Mouse (Mus musculus) forebrain, postnatal 0 days (tissue): ENCODE results near the gene Scaf8. TPM values are rescaled to one million over a fixed set of nuclear protein-coding genes. Genes with fewer than 3 reads are reported as not detected.
A peak's percentile ranks its signal among the peaks of the same experiment; 100 is the strongest.

ENCODE experiments used
- ATAC-seq: fragments of 200-750 bp; cut with Nextera tagmentation; 2 replicates; pipeline ENCODE4 v1.8.0; 2017; ENCODE audit warnings: mild to moderate bottlenecking, moderate library complexity
- DNase-seq: peaks from one replicate; pipeline ENCODE4 v3.0.0-alpha.2; 2015
- H3K27ac ChIP-seq: fragments of 300-500 bp; sonication (generic); 2 replicates; pipeline ENCODE4 v1.5.1; 2014; ENCODE audit warnings: low read depth, mild to moderate bottlenecking, antibody characterized with exemption, low read length, moderate library complexity, mixed read lengths
- H3K27me3 ChIP-seq: fragments of 300-500 bp; sonication (generic); 2 replicates; pipeline ENCODE4 v1.6.1; 2014; ENCODE audit warnings: mild to moderate bottlenecking, low read length, mixed read lengths; ENCODE audit not compliant: insufficient read depth
- H3K36me3 ChIP-seq: fragments of 300-500 bp; sonication (generic); 2 replicates; pipeline ENCODE4 v1.6.1; 2014; ENCODE audit warnings: mild to moderate bottlenecking, moderate library complexity; ENCODE audit not compliant: insufficient read depth
- H3K4me1 ChIP-seq: fragments of 300-500 bp; sonication (generic); 2 replicates; pipeline ENCODE4 v1.6.1; 2014; ENCODE audit warnings: antibody characterized with exemption; ENCODE audit not compliant: insufficient read depth
- H3K4me2 ChIP-seq: fragments of 300-500 bp; sonication (generic); 2 replicates; pipeline ENCODE4 v1.6.1; 2014; ENCODE audit warnings: low read depth, mild to moderate bottlenecking, moderate library complexity
- H3K4me3 ChIP-seq: fragments of 300-500 bp; sonication (generic); 2 replicates; pipeline ENCODE4 v1.5.1; 2014; ENCODE audit warnings: low read depth, low read length, mixed read lengths
- H3K9ac ChIP-seq: fragments of 300-500 bp; sonication (generic); 2 replicates; pipeline ENCODE4 v1.6.1; 2014; ENCODE audit warnings: mild to moderate bottlenecking
- H3K9me3 ChIP-seq: fragments of 300-500 bp; sonication (generic); 2 replicates; pipeline ENCODE4 v1.6.1; 2016; ENCODE audit warnings: low read length
- CTCF ChIP-seq: sonication (generic); IDR thresholded peaks from 2 replicates; pipeline ENCODE4 v1.5.1; 2016; ENCODE audit warnings: antibody characterized with exemption, control low read depth, low read depth
- WGBS: fragments of 180-500 bp; shearing (Covaris S2); extraction: QIAGEN DNeasy Blood & Tissue Kit; methylation state at CpG from one replicate; pipeline ENCODE4 v1.1.7; 2014; 5-methylcytosine and 5-hydroxymethylcytosine counted together
- polyA plus RNA-seq: library from polyadenylated mRNA; unstranded; fragments of >200 nt; fragmentation: Nextera tagmentation; extraction: Ambion mirVana; gene quantifications from 2 replicates; pipeline ENCODE4 v1.2.1, GENCODE M21; 2015
- total RNA-seq: library from RNA; depleted of rRNA; stranded (reverse); fragments of >200 nt; gene quantifications from 2 replicates; pipeline ENCODE4 v1.2.3, GENCODE M21; 2014

The Scaf8 gene
- total and polyA plus RNA-seq, 2 experiments from 2014 or later, result 15.6 to 65.8 TPM

- Histone ChIP-seq H3K36me3 (peaks cover 10% of the 10 kb centered on the region; the same call in 1 of the 2 replicates), H3K9me3 (no peaks in the 10 kb centered on the region), H3K9ac (no peak overlapping the region), H3K27ac (no peak overlapping the region), H3K4me3 (no peak overlapping the region), H3K27me3 (no peaks in the 10 kb centered on the region), H3K4me1 (no peaks in the 10 kb centered on the region), H3K4me2 (no peak overlapping the region)
- DNase-seq, result no peak
- ATAC-seq, result peak; percentile 36; the same call in 1 of the 2 replicates
- WGBS, result 59% methylated on average over 4 of the region's 4 CpGs
- no peak for TF ChIP-seq CTCF
Measured at GRCm38 (mm10) chr17:3212105-3212504, 97.3 kb downstream of the Scaf8 start.

- WGBS, result 90% methylated on average over 10 of the region's 10 CpGs
- Histone ChIP-seq H3K4me3 (no peak overlapping the region), H3K4me2 (no peak overlapping the region), H3K4me1 (no peaks in the 10 kb centered on the region), H3K9me3 (no peaks in the 10 kb centered on the region), H3K27me3 (no peaks in the 10 kb centered on the region), H3K9ac (no peak overlapping the region), H3K27ac (0 out of 2 replicates have a peak overlapping the region, but pooled peaks have one; percentile 9), H3K36me3 (peaks cover 10% of the 10 kb centered on the region; the same call in 1 of the 2 replicates)
- DNase-seq (no peak), ATAC-seq (no peak)
- no peak for TF ChIP-seq CTCF
Measured at GRCm38 (mm10) chr17:3212886-3213285, 98.1 kb downstream of the Scaf8 start.

- Histone ChIP-seq H3K27ac (no peak overlapping the region), H3K4me3 (no peak overlapping the region), H3K36me3 (peaks cover 10% of the 10 kb centered on the region; the same call in 1 of the 2 replicates), H3K4me1 (peaks cover 7% of the 10 kb centered on the region; the same call in 1 of the 2 replicates), H3K27me3 (no peaks in the 10 kb centered on the region), H3K4me2 (no peak overlapping the region), H3K9me3 (no peaks in the 10 kb centered on the region), H3K9ac (no peak overlapping the region)
- 89% methylated on average over 2 of the region's 2 CpGs for WGBS
- ATAC-seq, result no peak
- DNase-seq, result no peak
- TF ChIP-seq CTCF, result no peak
Measured at GRCm38 (mm10) chr17:3214852-3215251, 100.1 kb downstream of the Scaf8 start.

- no peak for TF ChIP-seq CTCF
- peaks cover 10% of the 10 kb centered on the region; the same call in 1 of the 2 replicates for H3K36me3 ChIP-seq
- H3K4me3 ChIP-seq, result no peak overlapping the region
- H3K27ac ChIP-seq, result no peak overlapping the region
- no peak overlapping the region for H3K4me2 ChIP-seq
- peaks cover 7% of the 10 kb centered on the region; the same call in 1 of the 2 replicates for H3K4me1 ChIP-seq
- 95% methylated on average over 5 of the region's 5 CpGs for WGBS
- DNase-seq (no peak), ATAC-seq (no peak)
- H3K9me3 ChIP-seq, result no peaks in the 10 kb centered on the region
- no peak overlapping the region for H3K9ac ChIP-seq
- no peaks in the 10 kb centered on the region for H3K27me3 ChIP-seq
Measured at GRCm38 (mm10) chr17:3217023-3217422, 102.3 kb downstream of the Scaf8 start.

- H3K9me3 ChIP-seq, result no peaks in the 10 kb centered on the region
- no peak overlapping the region for H3K4me3 ChIP-seq
- no peak for TF ChIP-seq CTCF
- H3K27ac ChIP-seq, result no peak overlapping the region
- WGBS, result 69% methylated on average over 7 of the region's 7 CpGs
- DNase-seq, result peak; percentile 36
- no peak overlapping the region for H3K9ac ChIP-seq
- peaks cover 10% of the 10 kb centered on the region; the same call in 1 of the 2 replicates for H3K36me3 ChIP-seq
- peak; percentile 48; the same call in 1 of the 2 replicates for ATAC-seq
- H3K4me2 ChIP-seq, result no peak overlapping the region
- peaks cover 7% of the 10 kb centered on the region; the same call in 1 of the 2 replicates for H3K4me1 ChIP-seq
- no peaks in the 10 kb centered on the region for H3K27me3 ChIP-seq
Measured at GRCm38 (mm10) chr17:3218364-3218763, 103.6 kb downstream of the Scaf8 start.

- H3K4me2 ChIP-seq, result no peak overlapping the region
- H3K36me3 ChIP-seq, result peaks cover 10% of the 10 kb centered on the region; the same call in 1 of the 2 replicates
- no peak overlapping the region for H3K27ac ChIP-seq
- no peak overlapping the region for H3K9ac ChIP-seq
- H3K4me1 ChIP-seq, result peaks cover 7% of the 10 kb centered on the region; the same call in 1 of the 2 replicates
- no peak overlapping the region for H3K4me3 ChIP-seq
- no peaks in the 10 kb centered on the region for H3K27me3 ChIP-seq
- 59% methylated on average over 5 of the region's 5 CpGs for WGBS
- DNase-seq, result no peak
- H3K9me3 ChIP-seq, result no peaks in the 10 kb centered on the region
- no peak for TF ChIP-seq CTCF
- peak; percentile 44; the same call in 1 of the 2 replicates for ATAC-seq
Measured at GRCm38 (mm10) chr17:3218916-3219315, 104.1 kb downstream of the Scaf8 start.

- Histone ChIP-seq H3K4me2 (no peak overlapping the region), H3K9ac (no peak overlapping the region), H3K9me3 (no peaks in the 10 kb centered on the region), H3K27ac (no peak overlapping the region), H3K4me1 (peaks cover 7% of the 10 kb centered on the region; the same call in 1 of the 2 replicates), H3K4me3 (no peak overlapping the region), H3K27me3 (no peaks in the 10 kb centered on the region), H3K36me3 (peaks cover 5% of the 10 kb centered on the region; the same call in 1 of the 2 replicates)
- DNase-seq (no peak), ATAC-seq (no peak)
- TF ChIP-seq CTCF, result no peak
- WGBS, result 68% methylated on average over 11 of the region's 11 CpGs
Measured at GRCm38 (mm10) chr17:3220201-3220600, 105.4 kb downstream of the Scaf8 start.
